Mouse (Mus musculus) embryonic fibroblast, embryonic 13.5 days (primary cell): ENCODE measurements around the gene Rnf214. TPM values are rescaled to one million over a fixed set of nuclear protein-coding genes. Genes with fewer than 3 reads are reported as not detected.
"Not testable (repeated sequence)": the region's sequence is repeated elsewhere in the genome, so short reads cannot be mapped to it uniquely, and the experiment has no call there.

Experiments used
- H3K27ac ChIP-seq: 2 replicates; pipeline ENCODE4 v1.5.1; 2012; ENCODE audit warnings: low read length, control low read depth, inconsistent platforms; ENCODE audit not compliant: insufficient read depth
- H3K4me1 ChIP-seq: 2 replicates; pipeline ENCODE4 v1.6.1; 2011; ENCODE audit warnings: low read length; ENCODE audit not compliant: control insufficient read depth, insufficient read depth
- H3K4me3 ChIP-seq: 2 replicates; pipeline ENCODE4 v1.5.1; 2011; ENCODE audit warnings: mild to moderate bottlenecking, control low read depth, low read length; ENCODE audit not compliant: insufficient read depth
- CTCF ChIP-seq: IDR thresholded peaks from 2 replicates; pipeline ENCODE4 v1.5.1; 2011; ENCODE audit warnings: mild to moderate bottlenecking, control low read depth, low read length, moderate library complexity, borderline replicate concordance; ENCODE audit not compliant: insufficient read depth
- POLR2A ChIP-seq: IDR thresholded peaks from 2 replicates; pipeline ENCODE4 v1.6.1; 2011; ENCODE audit warnings: low read depth, mild to moderate bottlenecking, control low read depth, low read length, moderate library complexity
- polyA plus RNA-seq: library from polyadenylated mRNA; stranded (reverse); fragments of >200 nt; gene quantifications from 2 replicates; pipeline ENCODE4 v1.2.4, GENCODE M21; 2011; ENCODE audit warnings: low read depth; ENCODE audit not compliant: missing spikeins, insufficient read length

The Rnf214 gene
- polyA plus RNA-seq, 1 experiment: 43.6 TPM

GRCm38 (mm10) chr9:45853695-45854094 lies 53.0 kb downstream of the Rnf214 start:
- TF ChIP-seq POLR2A: no peak
- no peak for TF ChIP-seq CTCF

GRCm38 (mm10) chr9:45851776-45852175 lies 54.9 kb downstream of the Rnf214 start:
- no peak for TF ChIP-seq POLR2A
- TF ChIP-seq CTCF: no peak
- peaks cover 6% of the 10 kb centered on the region for H3K4me1 ChIP-seq
- no peak overlapping the region for H3K27ac ChIP-seq
- H3K4me3 ChIP-seq: no peak overlapping the region

More at GRCm38 (mm10) chr9:45853695-45854094, 53.0 kb downstream of the Rnf214 start:
- Histone ChIP-seq H3K27ac (no peak overlapping the region), H3K4me3 (no peak overlapping the region), H3K4me1 (peaks cover 4% of the 10 kb centered on the region)

GRCm38 (mm10) chr9:45851330-45851729 lies 55.4 kb downstream of the Rnf214 start:
- no peak for TF ChIP-seq POLR2A
- Histone ChIP-seq H3K27ac (no peak overlapping the region), H3K4me1 (peaks cover 10% of the 10 kb centered on the region), H3K4me3 (no peak overlapping the region)

GRCm38 (mm10) chr9:45850528-45851155 lies 56.1 kb downstream of the Rnf214 start:
- peaks cover 14% of the 10 kb centered on the region for H3K4me1 ChIP-seq
- H3K27ac ChIP-seq: peak overlapping the region; percentile 69; the same call in 1 of the 2 replicates
- TF ChIP-seq POLR2A: no peak
- TF ChIP-seq CTCF: no peak
- no peak overlapping the region for H3K4me3 ChIP-seq

- peak overlapping the region; percentile 69 for H3K27ac ChIP-seq
- H3K4me1 ChIP-seq: peaks cover 20% of the 10 kb centered on the region
- H3K4me3 ChIP-seq: no peak overlapping the region
- TF ChIP-seq POLR2A (no peak), CTCF (no peak)
Observed at GRCm38 (mm10) chr9:45849528-45850408, 56.9 kb downstream of the Rnf214 start.

GRCm38 (mm10) chr9:45846891-45847460 lies 59.7 kb downstream of the Rnf214 start:
- TF ChIP-seq POLR2A: no peak
- no peak for TF ChIP-seq CTCF
- Histone ChIP-seq H3K4me3 (no peak overlapping the region), H3K27ac (peak overlapping the region; percentile 57)

GRCm38 (mm10) chr9:45846176-45846575 lies 60.5 kb downstream of the Rnf214 start:
- not testable (repeated sequence) for H3K4me3 ChIP-seq
- Histone ChIP-seq H3K27ac (peak overlapping the region; percentile 57; the same call in 1 of the 2 replicates), H3K4me1 (peaks cover 23% of the 10 kb centered on the region)

More at GRCm38 (mm10) chr9:45846891-45847460, 59.7 kb downstream of the Rnf214 start:
- H3K4me1 ChIP-seq: peaks cover 23% of the 10 kb centered on the region

GRCm38 (mm10) chr9:45845541-45845940 lies 61.2 kb downstream of the Rnf214 start:
- Histone ChIP-seq H3K4me3 (no peak overlapping the region), H3K4me1 (peaks cover 23% of the 10 kb centered on the region), H3K27ac (peak overlapping the region; percentile 57)
- TF ChIP-seq CTCF (no peak), POLR2A (no peak)

- TF ChIP-seq POLR2A (no peak), CTCF (no peak)
- H3K4me3 ChIP-seq: no peak overlapping the region
- peaks cover 22% of the 10 kb centered on the region for H3K4me1 ChIP-seq
- no peak overlapping the region for H3K27ac ChIP-seq
Observed at GRCm38 (mm10) chr9:45843780-45844179, 62.9 kb downstream of the Rnf214 start.

GRCm38 (mm10) chr9:45843007-45843406 lies 63.7 kb downstream of the Rnf214 start:
- no peak for TF ChIP-seq POLR2A
- TF ChIP-seq CTCF: no peak
- Histone ChIP-seq H3K27ac (no peak overlapping the region), H3K4me1 (peaks cover 22% of the 10 kb centered on the region), H3K4me3 (no peak overlapping the region)

- Histone ChIP-seq H3K27ac (no peak overlapping the region), H3K4me1 (peaks cover 17% of the 10 kb centered on the region), H3K4me3 (no peak overlapping the region)
- TF ChIP-seq POLR2A (no peak), CTCF (no peak)
Observed at GRCm38 (mm10) chr9:45841458-45841857, 65.3 kb downstream of the Rnf214 start.
